Mouse (Mus musculus): Measurements from ENCODE around the gene C2cd4a.

The C2cd4a gene

DNA sequence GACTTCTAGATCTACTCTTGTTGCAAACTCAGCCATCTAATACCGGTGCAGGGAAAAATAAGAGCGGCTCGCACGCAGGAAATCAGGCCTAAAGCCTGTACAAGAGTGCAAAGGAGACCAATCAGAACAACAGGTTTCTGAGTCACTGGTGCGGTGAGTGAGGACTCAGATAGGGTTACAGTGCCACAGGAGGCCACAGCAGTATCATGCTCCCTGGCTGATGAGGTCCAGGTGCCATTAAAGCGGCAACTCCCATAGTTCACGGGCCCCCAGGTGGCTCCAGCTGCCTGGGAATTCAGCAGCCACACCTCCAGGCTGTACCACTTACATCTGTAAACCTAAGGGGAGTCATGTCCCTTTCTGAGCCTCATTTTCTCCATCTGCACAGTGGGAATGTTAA, 45.8 kb downstream of the C2cd4a start:
- no peak for DNase-seq

- no peak for DNase-seq
Observed at GRCm38 (mm10) chr9:67783925-67784324, 48.2 kb downstream of the C2cd4a start.

DNA sequence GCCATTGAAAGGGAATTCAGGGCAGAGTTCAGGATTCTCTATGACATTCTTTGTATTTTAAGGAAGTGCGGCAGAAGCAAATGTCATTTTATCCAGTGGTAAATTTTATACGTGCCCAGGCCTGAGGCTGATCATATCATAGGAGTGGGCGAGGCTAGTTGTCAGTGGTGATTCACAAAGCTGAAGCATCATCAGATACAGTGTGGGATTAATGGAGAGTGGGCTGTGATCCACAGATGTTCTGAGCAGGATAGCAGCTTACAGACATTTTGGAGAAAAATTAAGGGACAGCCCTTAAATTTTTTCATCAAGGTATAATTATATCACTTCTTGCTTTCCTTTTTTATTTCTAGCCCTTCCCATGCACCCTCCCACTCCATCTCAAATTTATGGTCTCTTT, 48.7 kb downstream of the C2cd4a start:
- no peak for DNase-seq

GRCm38 (mm10) chr9:67782786-67783185, 49.3 kb downstream of the C2cd4a start:
- no peak for DNase-seq
